Mouse (Mus musculus): ENCODE results near the gene Mfap1a.
A peak's percentile ranks its signal among the peaks of the same experiment; 100 is the strongest.
"Not testable (repeated sequence)": the region's sequence is repeated elsewhere in the genome, so short reads cannot be mapped to it uniquely, and the experiment has no call there.

The Mfap1a gene

DNA sequence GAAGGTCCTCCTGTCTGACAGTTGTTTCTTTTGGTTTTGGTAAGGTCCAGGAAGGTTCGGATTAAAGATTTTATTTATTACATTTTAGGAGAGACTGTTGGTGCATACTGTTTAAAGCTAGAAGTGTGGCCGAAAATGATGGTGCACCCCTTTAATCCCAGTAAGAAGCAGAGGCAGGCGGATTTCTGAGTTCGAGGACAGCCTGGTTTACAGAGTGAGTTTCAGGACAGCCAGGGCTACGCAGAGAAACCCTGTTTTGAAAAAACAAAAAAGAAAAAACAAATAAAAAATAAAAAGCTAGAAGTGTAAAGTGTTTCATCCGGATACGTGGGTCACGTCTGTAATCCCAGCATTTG lies 32.3 kb downstream of the Mfap1a start:
- DNase-seq: no peak

DNA sequence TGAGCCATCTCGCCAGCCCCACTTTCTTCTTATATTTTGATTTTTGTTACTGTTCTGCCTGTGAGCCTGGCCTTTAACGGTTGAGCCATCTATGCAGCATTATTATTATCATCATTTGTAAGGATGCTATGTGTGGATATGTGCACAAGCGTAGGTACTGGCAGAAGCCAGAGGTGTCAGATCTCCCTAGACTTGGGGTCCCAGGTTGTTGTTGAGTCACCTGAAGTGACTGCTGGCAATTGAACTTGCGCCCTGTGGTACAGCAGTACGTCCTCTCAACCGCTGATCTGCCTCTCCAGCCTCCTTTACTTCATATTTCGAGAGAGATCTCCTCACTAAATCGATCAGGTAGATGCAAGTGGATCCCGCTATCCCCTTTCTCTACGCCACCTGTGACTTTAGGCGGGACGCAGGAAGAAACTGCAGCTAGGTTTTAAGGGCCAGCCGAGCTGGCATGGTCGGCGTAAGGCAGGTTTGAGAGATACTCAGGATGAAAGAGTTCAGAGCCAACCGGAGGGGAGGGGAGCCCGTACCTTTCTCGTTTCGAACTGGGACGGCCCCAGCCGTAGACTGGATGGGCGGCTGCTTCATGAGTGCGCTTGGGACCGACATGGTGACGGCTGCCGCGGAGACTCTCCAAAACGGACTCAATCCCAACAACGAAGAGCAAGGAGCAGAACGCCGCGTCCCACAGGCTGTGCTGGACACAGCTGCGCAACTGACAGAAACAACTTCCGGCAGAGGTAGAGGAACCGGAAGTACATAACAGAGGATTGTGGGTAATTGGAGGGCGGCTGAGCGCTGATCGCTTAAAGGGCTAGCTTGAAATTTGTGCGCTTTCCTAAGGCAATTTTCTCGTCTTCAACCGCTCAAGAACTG lies 32.9 kb downstream of the Mfap1a start, which contains the start of gene Mfap1b:
TSS of gene Mfap1b (minus strand) at position 767 of the 879 bp plus-strand sequence.
- peak; percentile 84 to 92 for DNase-seq

DNA sequence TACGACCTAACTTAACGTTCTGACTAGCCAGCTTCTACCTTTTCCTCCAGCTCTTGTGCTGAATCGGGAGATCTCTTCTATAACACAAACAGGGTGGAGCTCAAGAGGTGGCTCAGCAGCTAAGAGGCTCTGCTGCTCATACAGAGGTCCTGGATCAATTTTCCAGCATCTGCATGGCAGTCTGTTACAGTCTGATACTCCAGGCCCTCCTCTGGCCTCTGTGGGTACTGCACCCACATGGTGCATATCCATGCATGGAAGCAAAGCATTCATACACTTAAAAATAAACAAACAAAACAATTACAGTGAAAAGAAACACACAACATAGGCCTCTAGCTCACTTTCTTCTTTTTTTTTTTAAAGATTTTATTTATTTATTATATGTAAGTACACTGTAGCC lies 33.7 kb downstream of the Mfap1a start:
- DNase-seq: not testable (repeated sequence)

DNA sequence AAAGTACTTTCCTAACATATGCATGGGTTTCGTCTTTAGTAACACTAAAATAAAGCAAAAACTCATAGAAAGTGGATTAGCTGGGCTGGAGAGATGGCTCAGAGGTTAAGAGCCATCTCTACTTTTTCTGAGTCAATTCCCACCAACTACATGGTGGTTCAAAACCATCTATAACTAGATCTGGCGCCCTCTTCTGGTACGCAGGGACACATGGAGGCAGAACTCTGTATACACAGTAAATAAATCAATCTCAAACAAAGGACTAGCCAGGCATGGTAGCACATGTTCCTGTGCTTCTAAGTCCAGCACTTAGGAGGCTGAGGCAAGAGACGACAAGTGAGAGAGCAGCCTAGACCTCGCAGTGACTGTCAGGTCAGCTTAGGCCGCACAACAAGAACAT lies 37.5 kb downstream of the Mfap1a start:
- DNase-seq: not testable (repeated sequence)

DNA sequence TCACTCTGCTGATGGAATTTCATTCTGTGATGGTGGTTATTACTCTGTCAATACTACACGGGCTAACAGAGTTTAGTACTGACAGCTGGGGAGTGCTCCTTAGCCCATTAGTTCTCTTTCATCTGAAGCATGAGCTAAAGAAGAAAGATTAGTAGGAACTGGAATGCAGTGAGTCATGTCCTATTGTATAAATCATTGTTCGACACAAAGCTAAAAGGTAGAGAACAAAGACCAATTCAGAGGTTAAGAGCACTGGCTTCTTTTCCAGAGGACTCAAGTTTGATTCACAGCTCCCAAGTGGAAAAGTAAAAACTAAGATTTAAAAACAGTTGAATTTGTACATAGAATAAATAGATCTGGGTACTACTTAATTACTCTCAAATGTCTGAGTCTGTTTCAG lies 46.4 kb downstream of the Mfap1a start:
- DNase-seq: no peak

DNA sequence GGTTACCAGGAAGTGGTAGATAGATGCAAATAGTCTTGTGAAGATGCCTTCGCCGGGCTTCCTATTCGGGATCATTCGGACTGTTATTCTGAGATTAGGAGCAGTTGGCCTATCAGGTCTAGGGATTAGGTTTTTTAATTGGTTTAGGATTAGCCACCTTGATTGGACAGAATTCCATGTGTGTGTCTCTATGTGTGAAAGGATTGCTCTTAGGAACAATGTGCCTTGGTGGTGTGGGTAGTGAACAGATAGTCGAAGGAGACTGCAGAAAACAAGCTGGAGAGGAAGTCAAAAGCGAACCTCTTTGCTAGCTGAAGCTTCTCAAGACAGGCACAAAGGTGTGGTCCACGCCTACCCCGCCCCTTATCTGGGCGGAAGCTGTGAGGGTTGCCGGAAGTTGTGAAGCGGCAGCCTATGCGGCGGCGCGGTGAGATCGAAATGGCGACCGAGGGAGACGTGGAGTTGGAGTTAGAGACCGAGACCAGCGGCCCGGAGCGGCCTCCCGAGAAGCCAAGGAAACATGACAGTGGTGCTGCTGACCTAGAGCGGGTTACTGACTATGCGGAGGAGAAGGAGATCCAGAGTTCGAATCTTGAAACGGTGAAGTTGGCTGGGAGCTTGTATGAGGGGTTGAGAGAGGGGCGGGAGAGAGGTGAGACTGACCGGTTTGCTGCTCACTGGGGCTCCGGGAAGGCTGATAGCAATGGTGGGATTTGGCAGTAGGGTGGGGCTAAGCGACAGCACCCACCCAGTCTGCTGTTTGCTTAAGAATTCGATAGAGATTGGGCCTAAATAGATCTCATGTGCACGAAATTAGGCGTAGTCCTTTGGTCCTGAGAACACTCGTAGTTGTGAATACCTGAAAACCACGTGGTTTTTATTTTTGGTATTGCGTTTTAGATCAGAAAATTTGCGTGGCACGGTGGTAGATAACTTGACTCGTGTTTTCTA lies 49.5 kb downstream of the Mfap1a start, which contains the start of gene Serinc4:
TSS of gene Serinc4 (minus strand) at position 90 of the 951 bp plus-strand sequence.
- DNase-seq: peak; percentile 88 to 92

DNA sequence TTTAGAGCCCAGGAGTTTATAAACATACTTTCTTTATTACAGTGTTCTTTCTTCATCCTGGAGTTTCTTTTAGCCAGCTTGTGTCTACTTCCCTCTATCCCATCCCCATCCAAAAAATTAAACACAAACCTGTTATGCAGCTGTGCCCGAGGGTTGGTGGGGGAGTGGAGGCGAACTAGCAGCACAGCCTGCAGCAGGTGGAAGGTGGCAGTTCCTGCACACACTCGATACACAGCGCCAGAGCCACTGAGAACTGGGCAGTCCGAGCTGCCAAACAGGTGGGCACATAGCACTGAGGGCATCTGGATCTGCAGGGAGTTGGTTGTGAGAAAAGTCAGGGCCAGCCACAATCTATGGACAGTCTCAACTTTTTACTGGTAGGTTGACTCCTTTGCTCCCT lies 50.9 kb downstream of the Mfap1a start:
- no peak for DNase-seq

DNA sequence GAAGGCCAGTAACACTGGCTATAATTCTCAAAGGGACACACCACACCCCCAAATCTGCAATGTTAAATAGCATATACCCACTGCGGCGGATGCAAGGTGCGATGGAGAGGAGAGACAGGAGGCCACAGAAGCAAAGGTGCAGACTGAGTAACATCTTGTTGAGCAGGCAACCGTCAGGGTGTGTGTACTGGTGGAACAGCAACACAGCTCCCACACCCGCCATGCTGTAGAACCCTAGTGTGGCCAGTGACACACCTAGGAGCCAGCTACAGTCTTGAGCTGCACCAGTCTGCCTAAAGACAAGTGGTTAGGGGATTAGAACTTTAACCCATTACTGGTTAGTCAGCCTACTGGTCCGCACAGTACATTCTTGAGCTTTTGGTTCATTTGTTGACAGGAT lies 52.5 kb downstream of the Mfap1a start:
- no peak for DNase-seq

DNA sequence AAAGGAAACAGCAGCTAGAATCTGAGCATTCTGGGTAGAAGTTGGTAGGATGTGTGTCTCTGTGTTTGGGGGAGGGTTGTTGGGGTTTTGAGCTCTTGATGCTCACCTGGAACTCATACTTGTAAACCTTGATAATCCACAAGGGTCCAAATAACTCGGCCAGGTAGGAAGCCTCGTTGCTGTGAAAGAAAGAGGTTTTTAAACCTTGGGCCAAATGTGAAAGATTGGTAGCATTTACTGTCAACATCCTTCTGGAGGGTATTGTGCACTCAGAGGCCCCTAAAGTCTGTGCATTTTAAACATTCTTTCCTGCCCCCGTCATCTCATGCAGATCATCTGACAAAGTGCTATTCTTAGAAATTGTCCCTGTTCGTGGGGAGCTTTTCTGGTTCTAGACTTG lies 53.5 kb downstream of the Mfap1a start, which contains the start of gene Hypk:
TSS of gene Hypk (plus strand) at position 301 of the 400 bp plus-strand sequence.
- DNase-seq: no peak

DNA sequence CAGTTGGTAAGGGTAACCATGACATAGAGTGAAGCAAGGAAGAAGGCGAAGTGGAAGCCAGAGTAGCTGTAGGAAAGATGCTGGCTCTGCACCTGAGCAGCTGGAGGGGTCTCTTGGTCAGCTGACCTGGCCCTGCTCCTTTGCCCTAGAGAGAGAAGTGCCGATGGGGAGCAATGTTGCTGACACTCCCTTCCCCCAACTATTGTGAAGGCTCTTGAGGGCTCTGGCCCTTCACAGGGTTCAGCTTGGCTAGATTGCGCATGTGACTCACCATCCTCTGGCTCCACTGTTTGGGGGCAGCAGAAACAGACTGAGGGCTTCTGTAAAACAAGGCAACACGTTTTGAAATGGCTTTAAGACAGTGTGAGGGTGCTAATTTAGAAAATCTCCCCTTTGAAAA lies 54.1 kb downstream of the Mfap1a start:
- DNase-seq: no peak

DNA sequence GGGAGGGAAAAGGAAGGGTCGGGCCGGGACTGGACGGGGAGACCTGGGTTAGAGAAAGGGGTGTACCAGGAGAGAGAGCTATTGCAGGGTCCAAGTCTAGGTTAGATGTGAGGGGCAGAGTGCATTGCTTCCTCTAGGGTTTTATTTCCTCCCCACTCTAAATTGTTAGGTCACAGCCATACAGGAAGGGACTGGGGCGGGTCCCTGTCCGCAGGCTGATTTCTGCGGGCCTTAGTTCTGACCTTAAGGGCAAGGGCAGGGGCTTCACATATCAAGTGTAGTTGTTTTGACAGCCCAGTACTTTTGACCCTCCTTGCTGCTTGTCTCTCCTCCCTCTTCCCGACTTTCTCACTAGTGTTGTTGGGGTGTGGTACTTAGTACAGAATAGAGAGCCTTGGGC lies 56.4 kb downstream of the Mfap1a start:
- DNase-seq: peak in 1 of 2 experiments; percentile 43

DNA sequence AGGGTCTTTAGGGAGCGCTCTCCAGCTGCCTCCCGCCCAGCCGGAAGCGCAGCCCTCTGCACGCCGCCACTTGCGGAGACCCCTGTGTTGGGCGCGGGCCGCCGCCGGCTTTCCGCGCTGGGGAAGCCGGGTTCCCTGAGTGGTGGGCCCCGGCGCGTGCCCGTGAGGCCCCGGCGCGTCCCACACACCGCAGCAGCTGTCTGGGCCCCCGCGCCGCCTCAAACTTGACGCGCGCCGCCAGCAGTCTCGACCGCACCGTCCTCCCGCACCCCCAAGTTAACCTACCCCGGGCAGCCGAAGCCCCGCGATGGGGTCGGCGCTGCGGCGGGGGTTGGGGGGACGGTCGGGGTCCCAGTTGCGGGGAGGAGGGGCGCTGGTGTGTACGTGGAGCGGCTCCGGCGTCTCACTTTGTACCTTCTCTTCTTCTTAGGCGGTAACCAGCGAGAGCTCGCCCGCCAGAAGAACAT lies 56.9 kb downstream of the Mfap1a start:
- DNase-seq: no peak

DNA sequence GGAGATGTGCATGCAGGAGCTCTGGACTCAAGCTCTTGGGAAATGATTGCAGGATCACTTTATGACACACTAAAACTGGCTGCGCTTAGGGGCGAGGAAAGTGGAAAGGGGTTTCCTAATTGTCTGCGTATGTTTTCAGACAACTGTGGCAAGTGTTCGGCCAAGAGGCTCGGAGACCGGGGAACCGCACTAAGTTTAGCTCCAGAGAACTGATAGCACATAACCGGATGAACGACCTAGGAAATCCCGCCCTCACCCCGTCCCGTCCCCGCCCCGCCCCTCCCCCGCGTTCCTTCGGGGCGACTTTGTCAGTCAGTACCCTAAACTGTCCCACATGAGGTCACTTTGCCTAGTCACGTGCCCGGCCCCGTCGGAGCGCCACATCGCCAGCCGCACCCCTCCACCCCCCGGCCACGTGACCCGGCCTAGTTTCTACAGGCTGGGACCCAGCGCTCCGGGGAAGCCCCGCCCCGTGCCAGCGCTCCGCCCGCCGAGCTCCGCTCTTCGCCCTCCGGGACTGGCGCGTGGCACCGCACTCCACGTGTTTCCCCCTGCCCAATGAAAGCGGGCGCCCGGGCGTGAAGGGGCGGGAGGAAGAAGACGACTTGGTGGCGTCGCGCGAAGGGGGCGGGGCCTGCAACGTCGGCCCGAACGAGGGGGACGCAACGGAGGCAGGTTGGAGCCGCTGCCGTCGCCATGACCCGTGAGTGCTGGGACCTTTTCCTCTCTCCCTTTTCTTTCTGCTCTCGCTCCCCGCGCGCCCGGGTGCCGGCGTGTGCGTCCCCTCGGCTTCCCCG lies 57.5 kb downstream of the Mfap1a start, which contains the start of gene Serf2:
TSS of gene Serf2 (plus strand) at position 457 of the 797 bp plus-strand sequence.
- peak; percentile 100 for DNase-seq

DNA sequence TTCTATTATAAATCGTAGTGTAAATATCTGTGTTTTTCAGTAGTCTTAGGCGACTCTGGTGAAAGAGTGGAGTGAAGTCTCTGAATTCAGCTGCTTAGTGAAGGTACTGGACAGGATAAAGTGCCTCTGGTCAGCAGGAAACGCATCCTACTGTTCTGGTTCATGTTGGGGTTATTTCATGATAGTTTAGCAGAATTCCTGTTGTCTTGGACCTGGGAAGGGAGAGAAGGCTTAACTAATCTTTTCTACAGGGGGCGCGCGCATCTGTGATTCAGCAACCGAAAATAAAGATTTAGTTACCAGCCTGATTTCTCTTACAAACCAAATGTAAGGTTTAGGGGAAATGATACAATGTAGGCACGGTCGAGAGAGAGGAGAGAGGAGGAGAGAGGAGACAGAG lies 58.3 kb downstream of the Mfap1a start:
- DNase-seq: peak; percentile 61 to 77

DNA sequence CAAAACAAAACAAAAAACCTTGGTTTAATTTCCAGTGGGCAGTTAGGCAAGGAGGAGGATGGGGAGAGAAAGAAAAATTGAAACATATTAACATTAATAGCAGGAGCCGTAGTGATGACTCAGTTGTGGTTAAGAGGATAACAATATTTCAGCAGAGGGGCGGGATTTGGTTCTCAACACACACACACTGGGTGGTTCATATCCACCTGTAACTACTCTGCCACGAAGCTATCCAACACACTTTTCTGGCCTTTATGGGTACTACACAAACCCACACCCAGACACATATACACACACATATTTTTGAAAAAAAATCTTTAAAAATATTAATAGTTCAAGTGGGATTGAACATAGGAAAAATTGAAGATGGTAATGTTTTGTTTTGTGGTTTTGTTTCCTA lies 59.5 kb downstream of the Mfap1a start:
- no peak for DNase-seq

DNA sequence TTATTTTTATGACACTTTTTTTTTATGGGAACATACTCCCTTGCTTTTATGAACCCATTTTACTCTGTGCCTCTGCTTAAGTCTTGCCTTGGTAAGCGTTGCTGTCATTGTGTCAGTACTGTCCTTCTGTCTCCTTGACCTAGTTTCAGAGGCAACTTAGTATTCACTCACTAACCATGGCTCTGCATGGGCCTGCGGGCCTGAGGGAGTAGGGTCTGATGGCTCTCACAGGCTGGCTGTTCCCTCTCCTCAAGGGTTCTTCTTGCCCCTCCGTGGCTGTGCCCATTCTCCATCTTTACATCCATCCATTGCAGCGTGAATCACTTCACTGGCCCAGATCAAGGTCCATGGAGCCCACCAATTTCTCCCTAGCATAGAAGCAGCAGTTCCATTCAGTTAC lies 60.0 kb downstream of the Mfap1a start:
- no peak for DNase-seq

DNA sequence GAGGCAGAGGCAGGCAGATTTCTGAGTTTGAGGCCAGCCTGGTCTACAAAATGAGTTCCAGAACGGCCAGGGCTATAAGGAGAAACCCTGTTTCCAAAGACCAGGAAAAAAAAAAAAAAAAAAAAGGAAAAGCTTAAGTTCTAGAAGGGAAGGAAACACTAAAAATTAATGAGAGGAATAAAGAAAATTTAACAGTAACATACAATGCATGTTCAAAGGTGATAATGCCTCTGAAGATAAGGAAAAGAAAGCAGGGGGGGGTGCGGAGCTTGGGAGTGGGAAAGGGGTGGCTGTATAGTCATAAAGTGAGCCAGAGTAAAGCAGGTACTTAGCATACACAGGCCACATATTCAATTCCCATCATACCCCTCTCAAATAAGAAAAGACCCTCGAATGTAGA lies 61.3 kb downstream of the Mfap1a start:
- no peak for DNase-seq

DNA sequence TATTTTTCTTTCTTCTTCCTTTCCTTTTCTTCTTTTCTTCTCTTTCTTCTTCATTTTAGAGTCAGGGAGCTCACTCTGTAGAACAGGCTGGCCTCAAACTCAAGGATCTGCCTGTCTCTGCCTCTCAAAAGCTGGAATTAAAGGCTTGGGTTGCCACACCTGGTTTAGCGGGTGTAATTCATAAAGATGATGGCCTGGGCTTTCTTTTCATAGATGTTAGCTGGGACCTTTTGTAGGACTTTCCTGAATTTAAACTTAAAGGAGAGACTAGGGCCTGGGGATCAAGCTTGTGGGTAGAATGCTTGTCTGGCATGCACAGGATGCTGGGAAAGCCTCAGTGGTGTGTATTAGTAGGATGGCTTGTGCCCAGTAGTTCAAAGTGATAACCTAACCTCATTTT lies 62.3 kb downstream of the Mfap1a start, which contains the start of gene Ell3:
TSS of gene Ell3 (minus strand) at position 101 of the 400 bp plus-strand sequence.
- no peak for DNase-seq

DNA sequence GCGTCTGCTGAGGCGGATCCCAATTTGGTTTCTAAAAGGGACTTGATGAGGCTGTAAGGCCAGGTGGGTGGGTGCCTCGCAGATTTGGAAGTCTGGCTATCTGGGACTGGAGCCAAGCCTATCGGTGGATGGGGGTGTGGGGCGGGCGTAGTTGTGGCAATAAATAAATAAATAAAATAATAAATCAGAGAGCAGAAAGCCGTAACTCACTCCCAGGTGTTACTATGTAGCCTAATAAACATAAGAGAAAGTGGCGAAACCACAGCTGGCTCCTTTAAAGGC lies 63.5 kb downstream of the Mfap1a start:
- no peak for DNase-seq

DNA sequence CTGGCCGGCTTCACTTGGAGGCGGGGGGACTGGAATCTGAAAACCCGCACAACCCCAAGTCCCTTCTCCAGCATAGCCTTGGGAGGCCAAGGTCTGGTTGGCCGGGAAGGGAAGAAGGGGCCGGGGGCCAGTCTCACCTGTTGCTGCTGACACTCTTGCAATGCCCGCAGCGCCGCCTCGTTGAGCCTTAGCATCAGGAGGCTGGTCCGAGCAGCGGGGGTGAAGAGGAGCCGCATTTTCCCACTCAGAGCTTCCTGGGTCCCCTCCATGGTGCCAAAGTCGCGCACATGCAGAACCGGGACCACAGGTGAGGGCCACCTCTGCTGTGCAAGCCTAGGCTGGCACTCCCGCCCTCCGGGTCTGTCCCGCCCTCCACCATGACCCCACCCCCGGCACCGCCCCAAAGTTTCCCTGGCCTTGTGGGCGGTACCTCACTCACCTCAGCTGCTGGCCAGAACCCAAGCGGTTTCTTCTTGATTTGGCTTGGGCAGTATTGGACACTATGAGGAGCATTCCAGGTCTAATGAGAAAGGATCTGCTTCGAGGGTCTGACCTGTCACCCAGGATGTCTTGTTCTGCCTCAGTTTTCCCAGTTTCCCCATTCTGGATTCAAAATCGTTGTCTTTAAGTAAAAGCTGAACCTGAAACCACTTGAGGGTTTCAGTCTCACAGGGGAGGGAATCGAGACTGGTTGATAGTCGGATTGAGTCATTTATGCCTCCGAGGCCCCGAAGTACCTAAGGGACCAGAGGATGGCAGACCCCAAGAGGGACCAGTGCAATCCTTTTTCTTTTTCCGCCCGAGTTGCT lies 64.0 kb downstream of the Mfap1a start:
- DNase-seq: peak; percentile 92 to 96

All from kidney, postnatal 36 days (tissue).